Mouse (Mus musculus): ENCODE data around the gene Zgpat. TPM values are rescaled to one million over a fixed set of nuclear protein-coding genes. Genes with fewer than 3 reads are reported as not detected.

Zgpat gene
- 10 to 100 TPM; 17.6 to 22.3 TPM for total RNA-seq (2021)

GRCm38 (mm10) chr2:181364860-181365596, at the start of gene Zgpat, which contains the start of gene Arfrp1:
Gene Zgpat, plus strand, starts transcription at chr2:181364928.
Gene Arfrp1, minus strand, starts transcription at chr2:181365404.
- intact Hi-C loops (cut with DNase I): no loop called here

GRCm38 (mm10) chr2:181319248-181320102, 45.3 kb upstream of the Zgpat start, which contains the start of gene Rtel1:
Gene Rtel1, plus strand, starts transcription at chr2:181319739.
- peak; percentile 80 to 85 for DNase-seq
- intact Hi-C loops (cut with DNase I): loop anchor here (2.0 to 5.0 kb wide), 2 partner anchors 31 to 132 kb away; partner anchors contain the start of genes Gmeb2 and Ppdpf

More at GRCm38 (mm10) chr2:181364860-181365596, at the start of gene Zgpat, which contains the start of gene Arfrp1:
- DNase-seq: peak; percentile 88 to 90

GRCm38 (mm10) chr2:181320103-181320499, 44.6 kb upstream of the Zgpat start:
- DNase-seq: no peak
- intact Hi-C loops (cut with DNase I): no loop called here

- intact Hi-C loops (cut with DNase I): no loop called here
- no peak for DNase-seq
Measured at GRCm38 (mm10) chr2:181322136-181322535, 42.6 kb upstream of the Zgpat start.

GRCm38 (mm10) chr2:181326098-181326497, 38.6 kb upstream of the Zgpat start:
- intact Hi-C loops (cut with DNase I): no loop called here
- DNase-seq: no peak

- DNase-seq: no peak
- intact Hi-C loops (cut with DNase I): no loop called here
Measured at GRCm38 (mm10) chr2:181332542-181332941, 32.2 kb upstream of the Zgpat start.

- DNase-seq: peak; percentile 64 to 81
- intact Hi-C loops (cut with DNase I): loop anchor here (1.0 kb wide), 1 partner anchor 148 kb away; no protein-coding TSS in a partner anchor
Measured at GRCm38 (mm10) chr2:181334023-181334422, 30.7 kb upstream of the Zgpat start.

GRCm38 (mm10) chr2:181340426-181340825, 24.3 kb upstream of the Zgpat start:
- DNase-seq: no peak
- intact Hi-C loops (cut with DNase I): loop anchor here (10.0 kb wide), 1 partner anchor 356 kb away; the partner anchor contains the start of gene Col20a1

- intact Hi-C loops (cut with DNase I): loop anchor here (10.0 kb wide), 1 partner anchor 358 kb away; the partner anchor contains the start of gene Col20a1
- peak in 1 of 2 experiments; percentile 26 for DNase-seq
Measured at GRCm38 (mm10) chr2:181342766-181343165, 22.0 kb upstream of the Zgpat start.

- intact Hi-C loops (cut with DNase I): no loop called here
- DNase-seq: no peak
Measured at GRCm38 (mm10) chr2:181356780-181357179, 7.9 kb upstream of the Zgpat start.

GRCm38 (mm10) chr2:181363946-181364345, 782 bp upstream of the Zgpat start:
- intact Hi-C loops (cut with DNase I): no loop called here
- no peak for DNase-seq

- intact Hi-C loops (cut with DNase I): no loop called here
- no peak for DNase-seq
Measured at GRCm38 (mm10) chr2:181364487-181364859, 255 bp upstream of the Zgpat start.

GRCm38 (mm10) chr2:181365655-181366075, 937 bp downstream of the Zgpat start:
- DNase-seq: no peak
- intact Hi-C loops (cut with DNase I): no loop called here

- no peak for DNase-seq
- intact Hi-C loops (cut with DNase I): no loop called here
Measured at GRCm38 (mm10) chr2:181370001-181370400, 5.3 kb downstream of the Zgpat start.

- intact Hi-C loops (cut with DNase I): no loop called here
- DNase-seq: no peak
Measured at GRCm38 (mm10) chr2:181375787-181376186, 11.1 kb downstream of the Zgpat start.

- DNase-seq: no peak
- intact Hi-C loops (cut with DNase I): no loop called here
Measured at GRCm38 (mm10) chr2:181377230-181377629, 12.5 kb downstream of the Zgpat start.

GRCm38 (mm10) chr2:181378701-181379100, 14.0 kb downstream of the Zgpat start:
- intact Hi-C loops (cut with DNase I): no loop called here
- DNase-seq: no peak

GRCm38 (mm10) chr2:181379778-181380177, 15.1 kb downstream of the Zgpat start, which contains the start of gene Lime1:
Gene Lime1, plus strand, starts transcription at chr2:181380078.
- no peak for DNase-seq
- intact Hi-C loops (cut with DNase I): no loop called here

GRCm38 (mm10) chr2:181380251-181380650, 15.5 kb downstream of the Zgpat start:
- intact Hi-C loops (cut with DNase I): no loop called here
- no peak for DNase-seq

GRCm38 (mm10) chr2:181381107-181381506, 16.4 kb downstream of the Zgpat start:
- intact Hi-C loops (cut with DNase I): no loop called here

More at GRCm38 (mm10) chr2:181381107-181381506, 16.4 kb downstream of the Zgpat start:
- no peak for DNase-seq
